Mouse (Mus musculus): Measurements from ENCODE around the gene Zfp651. TPM values are rescaled to one million over a fixed set of nuclear protein-coding genes. Genes with fewer than 3 reads are reported as not detected.
A peak's percentile ranks its signal among the peaks of the same experiment; 100 is the strongest.

Zfp651 gene
- polyA plus RNA-seq, 1 experiment from 2014 or later = 9.4 TPM

GRCm38 (mm10) chr9:121775951-121776350 is 16.8 kb downstream of the Zfp651 start:
- Histone ChIP-seq H3K9me3 (ENCODE audit: control insufficient read depth, low read length) (no peaks in the 10 kb centered on the region), H3K4me1 (replicated peaks; ENCODE audit: control insufficient read depth, insufficient read depth, low read length) (peaks cover 3% of the 10 kb centered on the region; the same call in 1 of the 2 replicates), H3K4me3 (ENCODE audit: low read depth, low read length) (no peak overlapping the region), H3K27me3 (ENCODE audit: control insufficient read depth, insufficient read depth, low read length) (peaks cover 24% of the 10 kb centered on the region), H3K36me3 (ENCODE audit: control insufficient read depth, insufficient read depth, low read length) (no peaks in the 10 kb centered on the region), H3K27ac (ENCODE audit: low read depth, low read length) (no peak overlapping the region), H3K9ac (ENCODE audit: low read length) (no peak overlapping the region), H3K4me2 (ENCODE audit: low read depth, low read length, severe bottlenecking) (no peak overlapping the region)
- WGBS = 83% methylated on average over 10 of the region's 10 CpGs
- ATAC-seq (replicated peaks; ENCODE audit: low FRiP score) = no peak
- no peak for DNase-seq (ENCODE audit: low spot score)

- Histone ChIP-seq H3K27me3 (ENCODE audit: control insufficient read depth, insufficient read depth, low read length) (peaks cover 24% of the 10 kb centered on the region), H3K9me3 (ENCODE audit: control insufficient read depth, low read length) (no peaks in the 10 kb centered on the region), H3K36me3 (ENCODE audit: control insufficient read depth, insufficient read depth, low read length) (no peaks in the 10 kb centered on the region), H3K4me1 (replicated peaks; ENCODE audit: control insufficient read depth, insufficient read depth, low read length) (peaks cover 3% of the 10 kb centered on the region; the same call in 1 of the 2 replicates), H3K9ac (ENCODE audit: low read length) (no peak overlapping the region), H3K4me3 (ENCODE audit: low read depth, low read length) (no peak overlapping the region), H3K4me2 (ENCODE audit: low read depth, low read length, severe bottlenecking) (no peak overlapping the region), H3K27ac (ENCODE audit: low read depth, low read length) (no peak overlapping the region)
- ATAC-seq (replicated peaks; ENCODE audit: low FRiP score) (no peak), DNase-seq (ENCODE audit: low spot score) (no peak)
- WGBS = 84% methylated on average over 7 of the region's 7 CpGs
Measured at GRCm38 (mm10) chr9:121776511-121776910, 17.4 kb downstream of the Zfp651 start.

- Histone ChIP-seq H3K4me1 (replicated peaks; ENCODE audit: control insufficient read depth, insufficient read depth, low read length) (peaks cover 3% of the 10 kb centered on the region; the same call in 1 of the 2 replicates), H3K9ac (ENCODE audit: low read length) (no peak within 1 kb of the TSS), H3K9me3 (ENCODE audit: control insufficient read depth, low read length) (no peaks in the 10 kb centered on the region), H3K4me3 (ENCODE audit: low read depth, low read length) (peak within 1 kb of the TSS; percentile 22; the same call in 1 of the 2 replicates), H3K4me2 (ENCODE audit: low read depth, low read length, severe bottlenecking) (peak within 1 kb of the TSS; percentile 49), H3K27ac (ENCODE audit: low read depth, low read length) (no peak within 1 kb of the TSS), H3K36me3 (ENCODE audit: control insufficient read depth, insufficient read depth, low read length) (no peaks in the 10 kb centered on the region), H3K27me3 (ENCODE audit: control insufficient read depth, insufficient read depth, low read length) (peaks cover 24% of the 10 kb centered on the region)
- ATAC-seq (replicated peaks; ENCODE audit: low FRiP score) = no peak
- WGBS = 17% methylated on average over 30 of the region's 30 CpGs
- no peak for DNase-seq (ENCODE audit: low spot score)
Measured at GRCm38 (mm10) chr9:121777484-121778065, 18.4 kb downstream of the Zfp651 start, which contains the start of gene Klhl40. Gene Klhl40, plus strand, starts transcription at chr9:121777607.

- no peak for DNase-seq (ENCODE audit: low spot score)
- 19% methylated on average over 54 of the region's 54 CpGs for WGBS
- H3K4me3 ChIP-seq (ENCODE audit: low read depth, low read length) = peak overlapping the region; percentile 22; the same call in 1 of the 2 replicates
- H3K9ac ChIP-seq (ENCODE audit: low read length) = no peak overlapping the region
- no peak overlapping the region for H3K27ac ChIP-seq (ENCODE audit: low read depth, low read length)
- no peak for ATAC-seq (replicated peaks; ENCODE audit: low FRiP score)
- H3K9me3 ChIP-seq (ENCODE audit: control insufficient read depth, low read length) = no peaks in the 10 kb centered on the region
- no peaks in the 10 kb centered on the region for H3K36me3 ChIP-seq (ENCODE audit: control insufficient read depth, insufficient read depth, low read length)
- peaks cover 3% of the 10 kb centered on the region; the same call in 1 of the 2 replicates for H3K4me1 ChIP-seq (replicated peaks; ENCODE audit: control insufficient read depth, insufficient read depth, low read length)
- H3K27me3 ChIP-seq (ENCODE audit: control insufficient read depth, insufficient read depth, low read length) = peaks cover 24% of the 10 kb centered on the region
- H3K4me2 ChIP-seq (ENCODE audit: low read depth, low read length, severe bottlenecking) = peak overlapping the region; percentile 49
Measured at GRCm38 (mm10) chr9:121778066-121778624, 19.0 kb downstream of the Zfp651 start.

- H3K27me3 ChIP-seq (ENCODE audit: control insufficient read depth, insufficient read depth, low read length) = no peaks in the 10 kb centered on the region
- no peaks in the 10 kb centered on the region for H3K36me3 ChIP-seq (ENCODE audit: control insufficient read depth, insufficient read depth, low read length)
- DNase-seq (ENCODE audit: low spot score) (no peak), ATAC-seq (replicated peaks; ENCODE audit: low FRiP score) (no peak)
- no peaks in the 10 kb centered on the region for H3K4me1 ChIP-seq (replicated peaks; ENCODE audit: control insufficient read depth, insufficient read depth, low read length)
- H3K9me3 ChIP-seq (ENCODE audit: control insufficient read depth, low read length) = no peaks in the 10 kb centered on the region
- WGBS = 89% methylated on average over 12 of the region's 12 CpGs
- no peak overlapping the region for H3K27ac ChIP-seq (ENCODE audit: low read depth, low read length)
- no peak overlapping the region for H3K9ac ChIP-seq (ENCODE audit: low read length)
- no peak overlapping the region for H3K4me2 ChIP-seq (ENCODE audit: low read depth, low read length, severe bottlenecking)
- H3K4me3 ChIP-seq (ENCODE audit: low read depth, low read length) = no peak overlapping the region
Measured at GRCm38 (mm10) chr9:121784801-121785200, 25.7 kb downstream of the Zfp651 start.

GRCm38 (mm10) chr9:121785261-121785660 is 26.1 kb downstream of the Zfp651 start:
- H3K27ac ChIP-seq (ENCODE audit: low read depth, low read length) = no peak overlapping the region
- DNase-seq (ENCODE audit: low spot score) (no peak), ATAC-seq (replicated peaks; ENCODE audit: low FRiP score) (no peak)
- no peak overlapping the region for H3K9ac ChIP-seq (ENCODE audit: low read length)
- H3K4me2 ChIP-seq (ENCODE audit: low read depth, low read length, severe bottlenecking) = no peak overlapping the region
- H3K4me3 ChIP-seq (ENCODE audit: low read depth, low read length) = no peak overlapping the region
- no peaks in the 10 kb centered on the region for H3K4me1 ChIP-seq (replicated peaks; ENCODE audit: control insufficient read depth, insufficient read depth, low read length)
- H3K27me3 ChIP-seq (ENCODE audit: control insufficient read depth, insufficient read depth, low read length) = no peaks in the 10 kb centered on the region
- no peaks in the 10 kb centered on the region for H3K9me3 ChIP-seq (ENCODE audit: control insufficient read depth, low read length)
- WGBS = 81% methylated on average over 8 of the region's 8 CpGs
- no peaks in the 10 kb centered on the region for H3K36me3 ChIP-seq (ENCODE audit: control insufficient read depth, insufficient read depth, low read length)

GRCm38 (mm10) chr9:121786359-121786758 is 27.2 kb downstream of the Zfp651 start:
- H3K9ac ChIP-seq (ENCODE audit: low read length) = no peak overlapping the region
- no peak overlapping the region for H3K27ac ChIP-seq (ENCODE audit: low read depth, low read length)
- H3K4me2 ChIP-seq (ENCODE audit: low read depth, low read length, severe bottlenecking) = no peak overlapping the region
- no peaks in the 10 kb centered on the region for H3K36me3 ChIP-seq (ENCODE audit: control insufficient read depth, insufficient read depth, low read length)
- H3K4me1 ChIP-seq (replicated peaks; ENCODE audit: control insufficient read depth, insufficient read depth, low read length) = no peaks in the 10 kb centered on the region
- ATAC-seq (replicated peaks; ENCODE audit: low FRiP score) = no peak
- no peak for DNase-seq (ENCODE audit: low spot score)
- no peaks in the 10 kb centered on the region for H3K9me3 ChIP-seq (ENCODE audit: control insufficient read depth, low read length)
- no peaks in the 10 kb centered on the region for H3K27me3 ChIP-seq (ENCODE audit: control insufficient read depth, insufficient read depth, low read length)
- no peak overlapping the region for H3K4me3 ChIP-seq (ENCODE audit: low read depth, low read length)
- 82% methylated on average over 2 of the region's 2 CpGs for WGBS

GRCm38 (mm10) chr9:121791206-121791605 is 32.1 kb downstream of the Zfp651 start:
- H3K36me3 ChIP-seq (ENCODE audit: control insufficient read depth, insufficient read depth, low read length) = no peaks in the 10 kb centered on the region
- H3K4me2 ChIP-seq (ENCODE audit: low read depth, low read length, severe bottlenecking) = no peak overlapping the region
- DNase-seq (ENCODE audit: low spot score) (peak; percentile 77), ATAC-seq (replicated peaks; ENCODE audit: low FRiP score) (no peak)
- H3K4me3 ChIP-seq (ENCODE audit: low read depth, low read length) = no peak overlapping the region
- H3K9me3 ChIP-seq (ENCODE audit: control insufficient read depth, low read length) = no peaks in the 10 kb centered on the region
- no peak overlapping the region for H3K27ac ChIP-seq (ENCODE audit: low read depth, low read length)
- WGBS = 13% methylated on average over 5 of the region's 5 CpGs
- no peaks in the 10 kb centered on the region for H3K4me1 ChIP-seq (replicated peaks; ENCODE audit: control insufficient read depth, insufficient read depth, low read length)
- no peaks in the 10 kb centered on the region for H3K27me3 ChIP-seq (ENCODE audit: control insufficient read depth, insufficient read depth, low read length)
- H3K9ac ChIP-seq (ENCODE audit: low read length) = no peak overlapping the region

All from forebrain, embryonic 11.5 days (tissue).